Mouse (Mus musculus): ENCODE results near the gene Gsg1l. TPM values are rescaled to one million over a fixed set of nuclear protein-coding genes. Genes with fewer than 3 reads are reported as not detected.

Gsg1l gene
- total and polyA plus RNA-seq, 3 experiments, result 0.11 TPM; not detected in 2

GRCm38 (mm10) chr7:125989969-125990368, 92.2 kb downstream of the Gsg1l start:
- Histone ChIP-seq H3K27me3 (ENCODE audit: insufficient read depth, low read length) (peaks cover 46% of the 10 kb centered on the region), H3K36me3 (replicated peaks) (no peaks in the 10 kb centered on the region)
- DNase-seq (ENCODE audit: low spot score), result no peak

GRCm38 (mm10) chr7:125989489-125989888, 92.7 kb downstream of the Gsg1l start:
- H3K27me3 ChIP-seq (ENCODE audit: insufficient read depth, low read length), result peaks cover 42% of the 10 kb centered on the region
- H3K4me1 ChIP-seq (ENCODE audit: insufficient read depth, low read depth, low read length), result no peaks in the 10 kb centered on the region
- no peaks in the 10 kb centered on the region for H3K9me3 ChIP-seq (replicated peaks)
- H3K36me3 ChIP-seq (replicated peaks), result no peaks in the 10 kb centered on the region
- ATAC-seq (ENCODE audit: extremely low read depth, insufficient number of reproducible peaks, low FRiP score, poor library complexity, severe bottlenecking), result no peak
- TF ChIP-seq POLR2AphosphoS5 (IDR thresholded peaks at IDR 0.05; ENCODE audit: insufficient replicate concordance, low read depth, low read length) (no peak), CTCF (IDR thresholded peaks at IDR 0.05; ENCODE audit: low read depth, low read length) (no peak), GATA1 (IDR thresholded peaks at IDR 0.05; ENCODE audit: borderline replicate concordance, low read length) (no peak), GATA2 (IDR thresholded peaks at IDR 0.05; ENCODE audit: borderline replicate concordance, low read depth, low read length) (no peak), TAL1 (conservative IDR thresholded peaks at IDR 0.05; ENCODE audit: low read depth, low read length) (no peak)
- no peak for DNase-seq (ENCODE audit: low spot score)
- no peak overlapping the region for H3K4me3 ChIP-seq (ENCODE audit: low read depth, low read length)

More at GRCm38 (mm10) chr7:125989969-125990368, 92.2 kb downstream of the Gsg1l start:
- Histone ChIP-seq H3K4me3 (ENCODE audit: low read depth, low read length) (no peak overlapping the region), H3K4me1 (ENCODE audit: insufficient read depth, low read depth, low read length) (no peaks in the 10 kb centered on the region), H3K9me3 (replicated peaks) (no peaks in the 10 kb centered on the region)
- ATAC-seq (ENCODE audit: extremely low read depth, insufficient number of reproducible peaks, low FRiP score, poor library complexity, severe bottlenecking), result no peak
- TF ChIP-seq TAL1 (conservative IDR thresholded peaks at IDR 0.05; ENCODE audit: low read depth, low read length) (no peak), POLR2AphosphoS5 (IDR thresholded peaks at IDR 0.05; ENCODE audit: insufficient replicate concordance, low read depth, low read length) (no peak), GATA1 (IDR thresholded peaks at IDR 0.05; ENCODE audit: borderline replicate concordance, low read length) (no peak), CTCF (IDR thresholded peaks at IDR 0.05; ENCODE audit: low read depth, low read length) (no peak), GATA2 (IDR thresholded peaks at IDR 0.05; ENCODE audit: borderline replicate concordance, low read depth, low read length) (no peak)

DNA sequence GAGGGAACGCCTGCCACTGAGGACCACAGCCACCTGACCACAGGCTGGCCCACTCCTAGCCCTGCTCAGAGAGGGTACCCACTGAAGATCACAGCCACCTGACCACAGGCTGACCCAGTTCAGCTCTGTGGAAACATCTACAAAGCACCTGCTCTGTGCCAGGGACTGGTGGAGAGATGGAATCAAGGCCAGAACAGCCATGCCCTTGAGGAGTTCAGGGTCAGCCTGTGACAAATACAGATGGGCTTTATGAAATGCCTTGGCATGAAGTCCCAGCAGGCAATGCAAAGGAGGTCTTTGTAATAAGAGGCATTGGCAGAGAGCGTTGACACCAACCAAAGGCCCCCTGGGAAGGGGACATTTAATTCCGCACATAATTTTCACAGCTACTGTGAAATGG, 93.9 kb downstream of the Gsg1l start:
- Histone ChIP-seq H3K27me3 (ENCODE audit: insufficient read depth, low read length) (peaks cover 45% of the 10 kb centered on the region), H3K9me3 (replicated peaks) (no peaks in the 10 kb centered on the region), H3K4me1 (ENCODE audit: insufficient read depth, low read depth, low read length) (no peaks in the 10 kb centered on the region), H3K4me3 (ENCODE audit: low read depth, low read length) (no peak overlapping the region), H3K36me3 (replicated peaks) (no peaks in the 10 kb centered on the region)
- TF ChIP-seq CTCF (IDR thresholded peaks at IDR 0.05; ENCODE audit: low read depth, low read length) (no peak), GATA1 (IDR thresholded peaks at IDR 0.05; ENCODE audit: borderline replicate concordance, low read length) (no peak)
- ATAC-seq (ENCODE audit: extremely low read depth, insufficient number of reproducible peaks, low FRiP score, poor library complexity, severe bottlenecking) (no peak), DNase-seq (ENCODE audit: low spot score) (no peak)

- Histone ChIP-seq H3K4me3 (ENCODE audit: low read depth, low read length) (no peak overlapping the region), H3K27me3 (ENCODE audit: insufficient read depth, low read length) (peaks cover 41% of the 10 kb centered on the region), H3K9me3 (replicated peaks) (no peaks in the 10 kb centered on the region), H3K36me3 (replicated peaks) (no peaks in the 10 kb centered on the region), H3K4me1 (ENCODE audit: insufficient read depth, low read depth, low read length) (no peaks in the 10 kb centered on the region; the same call in 1 of the 2 replicates)
- no peak for ATAC-seq (ENCODE audit: extremely low read depth, insufficient number of reproducible peaks, low FRiP score, poor library complexity, severe bottlenecking)
- DNase-seq (ENCODE audit: low spot score), result no peak
- TF ChIP-seq TAL1 (conservative IDR thresholded peaks at IDR 0.05; ENCODE audit: low read depth, low read length), result no peak
- TF ChIP-seq CTCF (IDR thresholded peaks at IDR 0.05; ENCODE audit: low read depth, low read length), result no peak
- TF ChIP-seq GATA1 (IDR thresholded peaks at IDR 0.05; ENCODE audit: borderline replicate concordance, low read length), result no peak
Measured at GRCm38 (mm10) chr7:125987117-125987516, 95.1 kb downstream of the Gsg1l start.

DNA sequence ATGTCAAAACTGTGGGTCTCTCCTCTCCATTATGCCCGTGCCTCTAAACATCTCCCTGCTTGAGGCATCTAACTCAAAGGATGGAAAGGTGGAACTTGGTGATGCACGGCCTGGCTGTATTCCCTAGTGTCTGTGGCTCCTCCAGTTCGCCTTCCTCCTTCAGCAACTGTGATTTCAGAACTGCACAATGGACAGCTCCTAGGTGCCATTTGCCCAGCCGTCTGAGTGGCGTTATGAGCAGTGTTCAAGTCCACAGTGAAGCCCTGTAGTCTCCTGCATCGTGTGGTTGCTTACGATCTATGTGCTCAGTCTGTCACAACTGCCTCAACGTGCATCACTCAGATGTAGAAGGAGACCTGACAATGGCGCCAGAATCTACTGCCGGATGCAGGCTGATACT, 96.6 kb downstream of the Gsg1l start:
- H3K4me1 ChIP-seq (ENCODE audit: insufficient read depth, low read depth, low read length), result no peaks in the 10 kb centered on the region; the same call in 1 of the 2 replicates
- DNase-seq (ENCODE audit: low spot score) (peak; percentile 8), ATAC-seq (ENCODE audit: extremely low read depth, insufficient number of reproducible peaks, low FRiP score, poor library complexity, severe bottlenecking) (no peak)
- peaks cover 40% of the 10 kb centered on the region for H3K27me3 ChIP-seq (ENCODE audit: insufficient read depth, low read length)
- H3K36me3 ChIP-seq (replicated peaks), result no peaks in the 10 kb centered on the region
- no peak overlapping the region for H3K4me3 ChIP-seq (ENCODE audit: low read depth, low read length)
- no peaks in the 10 kb centered on the region for H3K9me3 ChIP-seq (replicated peaks)
- TF ChIP-seq GATA2 (IDR thresholded peaks at IDR 0.05; ENCODE audit: borderline replicate concordance, low read depth, low read length), result no peak
- no peak for TF ChIP-seq TAL1 (conservative IDR thresholded peaks at IDR 0.05; ENCODE audit: low read depth, low read length)
- no peak for TF ChIP-seq GATA1 (IDR thresholded peaks at IDR 0.05; ENCODE audit: borderline replicate concordance, low read length)

GRCm38 (mm10) chr7:125983902-125984841, 98.0 kb downstream of the Gsg1l start:
- Histone ChIP-seq H3K4me1 (ENCODE audit: insufficient read depth, low read depth, low read length) (no peaks in the 10 kb centered on the region; the same call in 1 of the 2 replicates), H3K36me3 (replicated peaks) (no peaks in the 10 kb centered on the region), H3K4me3 (ENCODE audit: low read depth, low read length) (no peak overlapping the region), H3K9me3 (replicated peaks) (no peaks in the 10 kb centered on the region), H3K27me3 (ENCODE audit: insufficient read depth, low read length) (peaks cover 43% of the 10 kb centered on the region)
- TF ChIP-seq CTCF (IDR thresholded peaks at IDR 0.05; ENCODE audit: low read depth, low read length) (no peak), TAL1 (conservative IDR thresholded peaks at IDR 0.05; ENCODE audit: low read depth, low read length) (no peak), GATA1 (IDR thresholded peaks at IDR 0.05; ENCODE audit: borderline replicate concordance, low read length) (no peak), GATA2 (IDR thresholded peaks at IDR 0.05; ENCODE audit: borderline replicate concordance, low read depth, low read length) (no peak), POLR2AphosphoS5 (IDR thresholded peaks at IDR 0.05; ENCODE audit: insufficient replicate concordance, low read depth, low read length) (no peak)
- no peak for ATAC-seq (ENCODE audit: extremely low read depth, insufficient number of reproducible peaks, low FRiP score, poor library complexity, severe bottlenecking)
- DNase-seq (ENCODE audit: low spot score), result no peak
